Mouse (Mus musculus): ENCODE measurements around the gene Snx13. TPM values are rescaled to one million over a fixed set of nuclear protein-coding genes. Genes with fewer than 3 reads are reported as not detected.
A peak's percentile ranks its signal among the peaks of the same experiment; 100 is the strongest.

The Snx13 gene
- polyA plus RNA-seq, 1 experiment from 2014 or later = 32.1 TPM

GRCm38 (mm10) chr12:35170275-35170674 is 123.3 kb downstream of the Snx13 start:
- ATAC-seq = no peak
- no peak overlapping the region for H3K27ac ChIP-seq (ENCODE audit: low read length)
- no peaks in the 10 kb centered on the region for H3K4me1 ChIP-seq (replicated peaks; ENCODE audit: control insufficient read depth, insufficient read depth, low read length)
- H3K27me3 ChIP-seq (replicated peaks; ENCODE audit: control insufficient read depth, insufficient read depth, low read length) = no peaks in the 10 kb centered on the region
- H3K9ac ChIP-seq (replicated peaks; ENCODE audit: low read depth, low read length) = no peak overlapping the region
- no peaks in the 10 kb centered on the region for H3K9me3 ChIP-seq (ENCODE audit: control insufficient read depth, low read length)
- no peak overlapping the region for H3K4me2 ChIP-seq (ENCODE audit: low read length)
- WGBS = 24% methylated on average over 4 of the region's 4 CpGs
- no peaks in the 10 kb centered on the region for H3K36me3 ChIP-seq (ENCODE audit: control insufficient read depth, insufficient read depth)
- no peak overlapping the region for H3K4me3 ChIP-seq (replicated peaks; ENCODE audit: low read length)

GRCm38 (mm10) chr12:35175938-35176337 is 129.0 kb downstream of the Snx13 start:
- Histone ChIP-seq H3K4me1 (replicated peaks; ENCODE audit: control insufficient read depth, insufficient read depth, low read length) (no peaks in the 10 kb centered on the region), H3K27ac (ENCODE audit: low read length) (no peak overlapping the region), H3K9me3 (ENCODE audit: control insufficient read depth, low read length) (no peaks in the 10 kb centered on the region), H3K4me2 (ENCODE audit: low read length) (no peak overlapping the region), H3K27me3 (replicated peaks; ENCODE audit: control insufficient read depth, insufficient read depth, low read length) (no peaks in the 10 kb centered on the region), H3K4me3 (replicated peaks; ENCODE audit: low read length) (no peak overlapping the region), H3K9ac (replicated peaks; ENCODE audit: low read depth, low read length) (no peak overlapping the region), H3K36me3 (ENCODE audit: control insufficient read depth, insufficient read depth) (no peaks in the 10 kb centered on the region)
- ATAC-seq = no peak
- WGBS = 71% methylated on average over 8 of the region's 8 CpGs

- no peak overlapping the region for H3K4me3 ChIP-seq (replicated peaks; ENCODE audit: low read length)
- no peaks in the 10 kb centered on the region for H3K4me1 ChIP-seq (replicated peaks; ENCODE audit: control insufficient read depth, insufficient read depth, low read length)
- H3K9me3 ChIP-seq (ENCODE audit: control insufficient read depth, low read length) = no peaks in the 10 kb centered on the region
- H3K4me2 ChIP-seq (ENCODE audit: low read length) = no peak overlapping the region
- no peaks in the 10 kb centered on the region for H3K27me3 ChIP-seq (replicated peaks; ENCODE audit: control insufficient read depth, insufficient read depth, low read length)
- H3K9ac ChIP-seq (replicated peaks; ENCODE audit: low read depth, low read length) = no peak overlapping the region
- H3K27ac ChIP-seq (ENCODE audit: low read length) = no peak overlapping the region
- no peaks in the 10 kb centered on the region for H3K36me3 ChIP-seq (ENCODE audit: control insufficient read depth, insufficient read depth)
- WGBS = 54% methylated on average over 3 of the region's 3 CpGs
- ATAC-seq = no peak
These were observed 129.6 kb downstream of the Snx13 start for GRCm38 (mm10) chr12:35176628-35177027.

- no peak overlapping the region for H3K4me3 ChIP-seq (replicated peaks; ENCODE audit: low read length)
- WGBS = 9% methylated on average over 3 of the region's 3 CpGs
- no peaks in the 10 kb centered on the region for H3K27me3 ChIP-seq (replicated peaks; ENCODE audit: control insufficient read depth, insufficient read depth, low read length)
- H3K9ac ChIP-seq (replicated peaks; ENCODE audit: low read depth, low read length) = no peak overlapping the region
- H3K4me2 ChIP-seq (ENCODE audit: low read length) = no peak overlapping the region
- no peaks in the 10 kb centered on the region for H3K36me3 ChIP-seq (ENCODE audit: control insufficient read depth, insufficient read depth)
- no peak overlapping the region for H3K27ac ChIP-seq (ENCODE audit: low read length)
- H3K9me3 ChIP-seq (ENCODE audit: control insufficient read depth, low read length) = no peaks in the 10 kb centered on the region
- H3K4me1 ChIP-seq (replicated peaks; ENCODE audit: control insufficient read depth, insufficient read depth, low read length) = no peaks in the 10 kb centered on the region
- ATAC-seq = peak; percentile 97
These were observed 135.7 kb downstream of the Snx13 start for GRCm38 (mm10) chr12:35182675-35183074.

GRCm38 (mm10) chr12:35184261-35184660 is 137.3 kb downstream of the Snx13 start:
- no peak overlapping the region for H3K4me3 ChIP-seq (replicated peaks; ENCODE audit: low read length)
- no peak overlapping the region for H3K4me2 ChIP-seq (ENCODE audit: low read length)
- H3K27ac ChIP-seq (ENCODE audit: low read length) = no peak overlapping the region
- no peaks in the 10 kb centered on the region for H3K4me1 ChIP-seq (replicated peaks; ENCODE audit: control insufficient read depth, insufficient read depth, low read length)
- WGBS = 77% methylated on average over 5 of the region's 5 CpGs
- no peaks in the 10 kb centered on the region for H3K9me3 ChIP-seq (ENCODE audit: control insufficient read depth, low read length)
- no peaks in the 10 kb centered on the region for H3K27me3 ChIP-seq (replicated peaks; ENCODE audit: control insufficient read depth, insufficient read depth, low read length)
- H3K9ac ChIP-seq (replicated peaks; ENCODE audit: low read depth, low read length) = no peak overlapping the region
- ATAC-seq = no peak
- no peaks in the 10 kb centered on the region for H3K36me3 ChIP-seq (ENCODE audit: control insufficient read depth, insufficient read depth)

- H3K9me3 ChIP-seq (ENCODE audit: control insufficient read depth, low read length) = no peaks in the 10 kb centered on the region
- WGBS = 51% methylated on average over 17 of the region's 17 CpGs
- H3K36me3 ChIP-seq (ENCODE audit: control insufficient read depth, insufficient read depth) = no peaks in the 10 kb centered on the region
- H3K27me3 ChIP-seq (replicated peaks; ENCODE audit: control insufficient read depth, insufficient read depth, low read length) = no peaks in the 10 kb centered on the region
- H3K4me2 ChIP-seq (ENCODE audit: low read length) = peak overlapping the region; percentile 39
- H3K9ac ChIP-seq (replicated peaks; ENCODE audit: low read depth, low read length) = no peak overlapping the region
- no peak overlapping the region; the same call in 1 of the 2 replicates for H3K4me3 ChIP-seq (replicated peaks; ENCODE audit: low read length)
- no peak overlapping the region for H3K27ac ChIP-seq (ENCODE audit: low read length)
- peak; percentile 68 for ATAC-seq
- no peaks in the 10 kb centered on the region; the same call in 1 of the 2 replicates for H3K4me1 ChIP-seq (replicated peaks; ENCODE audit: control insufficient read depth, insufficient read depth, low read length)
These were observed 144.9 kb downstream of the Snx13 start for GRCm38 (mm10) chr12:35191698-35192425.

DNA sequence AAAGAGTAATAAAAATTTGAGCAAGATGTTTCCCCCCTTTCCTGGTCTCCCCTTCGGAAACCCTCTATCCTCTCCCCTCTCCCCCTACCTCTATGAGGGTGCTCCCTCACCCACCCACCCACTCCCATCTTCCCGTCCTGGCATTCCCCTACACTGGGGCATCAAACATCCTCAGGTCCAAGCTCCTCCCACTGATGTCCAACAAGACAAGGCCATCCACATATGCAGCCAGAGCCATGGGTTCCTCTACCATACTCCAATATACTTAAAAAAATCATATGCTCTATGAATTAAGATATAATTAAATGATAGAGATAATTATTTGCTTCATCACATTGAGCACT is 145.4 kb downstream of the Snx13 start:
- H3K27me3 ChIP-seq (replicated peaks; ENCODE audit: control insufficient read depth, insufficient read depth, low read length) = no peaks in the 10 kb centered on the region
- WGBS = 5% methylated on average over 2 of the region's 2 CpGs
- ATAC-seq = peak; percentile 77
- H3K36me3 ChIP-seq (ENCODE audit: control insufficient read depth, insufficient read depth) = no peaks in the 10 kb centered on the region
- no peak overlapping the region for H3K27ac ChIP-seq (ENCODE audit: low read length)
- H3K9me3 ChIP-seq (ENCODE audit: control insufficient read depth, low read length) = no peaks in the 10 kb centered on the region
- H3K9ac ChIP-seq (replicated peaks; ENCODE audit: low read depth, low read length) = 0 out of 2 replicates have a peak overlapping the region, but pooled peaks have one; percentile 7
- H3K4me1 ChIP-seq (replicated peaks; ENCODE audit: control insufficient read depth, insufficient read depth, low read length) = no peaks in the 10 kb centered on the region; the same call in 1 of the 2 replicates
- H3K4me3 ChIP-seq (replicated peaks; ENCODE audit: low read length) = no peak overlapping the region; the same call in 1 of the 2 replicates
- H3K4me2 ChIP-seq (ENCODE audit: low read length) = peak overlapping the region; percentile 39

MicroRNAs encoded within 50 kb of the gene (microRNA counts, 519-probe panel; counts per million panel counts)
- microRNA mmu-miR-680 = not detected

Small RNA genes lying within 50 kb of the gene (microRNA-seq; reads per million reads assigned to microRNA genes)
- gene Mir680-3 = not detected

Other genes with a start within 250 kb of the Snx13 start
- gene Hdac9, start 130.1 kb upstream of the Snx13 start, polyA plus RNA-seq (2015; fragmentation: Nextera tagmentation; extraction: Ambion mirVana) = 13.6 and 16.4 TPM in 2 replicates
- not detected in 2 replicates for gene Prps1l1, start 62.4 kb upstream of the Snx13 start, polyA plus RNA-seq (2015; fragmentation: Nextera tagmentation; extraction: Ambion mirVana)